Mouse (Mus musculus) midbrain, postnatal 0 days (tissue): ENCODE results near the gene Pde5a. TPM values are rescaled to one million over a fixed set of nuclear protein-coding genes. Genes with fewer than 3 reads are reported as not detected.

Experiments
- ATAC-seq: fragments of 200-750 bp; cut with Nextera tagmentation; 2 replicates; pipeline ENCODE4 v1.8.0; 2017; ENCODE audit warnings: moderate number of reproducible peaks, mild to moderate bottlenecking, moderate TSS enrichment, moderate library complexity; ENCODE audit not compliant: low FRiP score
- DNase-seq: peaks from one replicate; pipeline ENCODE4 v3.0.0-alpha.2; 2015; ENCODE audit warnings: low spot score
- H3K27ac ChIP-seq: fragments of 300-500 bp; sonication (generic); 2 replicates; pipeline ENCODE4 v1.5.1; 2014; ENCODE audit warnings: low read depth, mild to moderate bottlenecking, low read length, mixed read lengths
- H3K27me3 ChIP-seq: fragments of 300-500 bp; sonication (generic); 2 replicates; pipeline ENCODE4 v1.6.1; 2014; ENCODE audit warnings: low read length, control low read depth, mixed read lengths; ENCODE audit not compliant: insufficient read depth
- H3K36me3 ChIP-seq: fragments of 300-500 bp; sonication (generic); 2 replicates; pipeline ENCODE4 v1.6.1; 2014; ENCODE audit warnings: low read length, control low read depth, mixed read lengths; ENCODE audit not compliant: insufficient read depth
- H3K4me1 ChIP-seq: fragments of 300-500 bp; sonication (generic); 2 replicates; pipeline ENCODE4 v1.6.1; 2014; ENCODE audit warnings: mild to moderate bottlenecking, control low read depth, antibody characterized with exemption, low read length, mixed read lengths; ENCODE audit not compliant: insufficient read depth
- H3K4me2 ChIP-seq: fragments of 300-500 bp; sonication (generic); 2 replicates; pipeline ENCODE4 v1.6.1; 2014; ENCODE audit warnings: low read depth, mild to moderate bottlenecking, low read length, mixed read lengths; ENCODE audit not compliant: poor library complexity, severe bottlenecking
- H3K4me3 ChIP-seq: fragments of 300-500 bp; sonication (generic); 2 replicates; pipeline ENCODE4 v1.5.1; 2014; ENCODE audit warnings: low read depth, mild to moderate bottlenecking, low read length, moderate library complexity
- H3K9ac ChIP-seq: fragments of 300-500 bp; sonication (generic); replicated peaks from 2 replicates; pipeline ENCODE4 v1.6.1; 2014; ENCODE audit warnings: mild to moderate bottlenecking, low read length, moderate library complexity, mixed read lengths; ENCODE audit not compliant: poor library complexity, severe bottlenecking
- H3K9me3 ChIP-seq: fragments of 300-500 bp; sonication (generic); 2 replicates; pipeline ENCODE4 v1.6.1; 2016; ENCODE audit warnings: low read length, control low read depth
- CTCF ChIP-seq: IDR thresholded peaks from 2 replicates; pipeline ENCODE4 v1.5.1; 2016; ENCODE audit warnings: antibody characterized with exemption, mild to moderate bottlenecking
- WGBS: fragments of 180-500 bp; shearing (Covaris S2); extraction: QIAGEN DNeasy Blood & Tissue Kit; methylation state at CpG from one replicate; pipeline ENCODE4 v1.1.7; 2014; 5-methylcytosine and 5-hydroxymethylcytosine counted together
- polyA plus RNA-seq: library from polyadenylated mRNA; unstranded; fragments of >200 nt; fragmentation: Nextera tagmentation; extraction: Ambion mirVana; gene quantifications from 2 replicates; pipeline ENCODE4 v1.2.1, GENCODE M21; 2015
- total RNA-seq: library from RNA; depleted of rRNA; stranded (reverse); fragments of >200 nt; gene quantifications from 2 replicates; pipeline ENCODE4 v1.2.3, GENCODE M21; 2014

Gene Pde5a
- total and polyA plus RNA-seq, 2 experiments from 2014 or later, result 1.0 to 5.5 TPM

DNA sequence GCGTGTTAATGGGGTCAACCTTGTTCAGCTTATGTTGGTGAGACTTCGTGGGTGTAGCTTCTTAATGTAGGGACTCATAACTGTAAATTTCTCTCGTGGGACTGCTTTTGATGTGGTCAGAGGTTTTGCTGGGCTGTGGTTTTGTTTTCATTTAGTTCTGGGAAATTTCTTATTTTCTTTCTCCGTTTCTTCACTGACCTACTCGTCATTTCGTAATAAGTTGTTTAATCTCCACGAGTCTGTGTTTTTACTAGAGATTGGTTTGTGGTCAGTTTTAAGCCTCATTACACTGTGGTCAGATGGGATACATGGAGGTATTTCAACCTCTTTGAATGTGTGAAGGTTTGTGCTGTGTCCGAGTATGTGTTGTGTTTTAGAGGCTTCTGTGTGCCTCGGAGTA lies 7.2 kb upstream of the Pde5a start:
- Histone ChIP-seq H3K4me3 (no peak overlapping the region), H3K9ac (no peak overlapping the region), H3K36me3 (no peaks in the 10 kb centered on the region), H3K4me1 (no peaks in the 10 kb centered on the region), H3K27me3 (no peaks in the 10 kb centered on the region), H3K9me3 (no peaks in the 10 kb centered on the region), H3K4me2 (no peak overlapping the region), H3K27ac (no peak overlapping the region)
- DNase-seq, result no peak
- TF ChIP-seq CTCF, result no peak
- no peak for ATAC-seq
- 86% methylated on average over 9 of the region's 9 CpGs for WGBS

DNA sequence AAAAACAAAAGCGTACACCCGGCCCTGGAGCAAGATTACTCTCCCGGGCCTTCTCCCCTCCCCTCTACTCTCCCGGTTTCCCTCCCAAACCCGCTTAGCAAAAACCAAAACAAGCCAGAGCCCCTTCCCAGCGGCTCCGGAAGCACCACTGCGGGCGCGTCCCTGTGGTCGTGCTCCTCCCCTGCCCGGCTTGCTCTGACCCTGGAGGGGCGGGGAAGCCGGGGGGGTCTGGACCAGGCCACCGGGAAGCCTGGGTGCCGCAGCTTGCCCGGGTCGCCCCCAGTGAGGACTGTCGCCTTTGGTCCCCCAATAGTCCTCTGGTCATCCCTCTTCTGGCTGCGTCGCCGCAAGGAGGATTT lies 833 bp downstream of the Pde5a start:
- DNase-seq (peak; percentile 28), ATAC-seq (no peak; the same call in none of the 2 replicates)
- H3K36me3 ChIP-seq, result no peaks in the 10 kb centered on the region

DNA sequence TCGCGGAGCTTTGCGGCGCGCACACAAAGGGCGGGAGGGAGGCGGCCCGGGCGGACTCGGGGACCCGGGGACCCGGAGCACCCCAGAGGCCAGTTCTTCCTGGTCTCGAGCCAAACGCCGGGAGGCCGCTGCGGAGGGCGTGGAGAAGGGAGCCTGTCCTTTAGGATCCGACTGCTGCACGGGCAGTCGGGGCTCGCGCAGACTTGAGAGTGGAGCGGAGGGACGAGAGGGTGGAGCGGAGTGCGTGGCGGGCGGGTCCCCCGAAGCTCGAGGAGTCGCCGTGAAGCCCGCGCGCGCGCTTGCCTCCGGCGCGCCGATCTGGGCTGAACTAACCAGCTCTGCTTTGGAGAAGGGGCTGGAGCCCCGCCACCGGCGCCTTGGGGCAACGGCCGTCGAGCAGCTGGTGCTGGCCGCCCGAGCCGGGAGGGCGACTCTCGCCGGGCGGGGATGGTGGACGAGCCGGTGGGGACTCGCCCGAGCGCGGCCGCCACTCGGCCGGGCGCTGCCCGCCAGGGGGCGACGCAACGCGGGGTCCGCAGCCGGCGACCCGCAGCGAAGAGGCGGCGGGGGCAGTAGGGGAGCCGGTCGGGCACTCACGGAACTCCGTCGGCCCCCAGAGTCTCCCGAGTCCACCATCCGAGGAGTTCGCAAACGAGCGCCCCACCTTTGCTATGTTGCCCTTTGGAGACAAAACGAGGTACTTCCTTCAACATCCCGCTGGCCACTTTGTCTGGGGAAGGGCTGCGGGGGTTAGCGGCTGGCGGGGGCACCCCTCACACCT lies 1.4 kb downstream of the Pde5a start:
- H3K9me3 ChIP-seq, result no peaks in the 10 kb centered on the region
- H3K4me3 ChIP-seq, result peak overlapping the region; percentile 76
- peak; percentile 36 for TF ChIP-seq CTCF
- DNase-seq, result peak; percentile 51
- H3K27me3 ChIP-seq, result no peaks in the 10 kb centered on the region
- H3K4me1 ChIP-seq, result peaks cover 2% of the 10 kb centered on the region; the same call in 1 of the 2 replicates
- peak overlapping the region; percentile 52; the same call in 1 of the 2 replicates for H3K27ac ChIP-seq
- peak overlapping the region; percentile 94 for H3K4me2 ChIP-seq
- peak; percentile 83 for ATAC-seq
- under 1% methylated on average over 72 of the region's 92 CpGs for WGBS
- peak overlapping the region; percentile 67 for H3K9ac ChIP-seq
- no peaks in the 10 kb centered on the region for H3K36me3 ChIP-seq

More for the DNA sequence above, 833 bp downstream of the Pde5a start:
- peak overlapping the region; percentile 76 for H3K4me3 ChIP-seq
- peak overlapping the region; percentile 67 for H3K9ac ChIP-seq
- H3K27me3 ChIP-seq, result no peaks in the 10 kb centered on the region
- peaks cover 2% of the 10 kb centered on the region; the same call in 1 of the 2 replicates for H3K4me1 ChIP-seq
- peak overlapping the region; percentile 94 for H3K4me2 ChIP-seq
- H3K9me3 ChIP-seq, result no peaks in the 10 kb centered on the region
- WGBS, result 0% methylated on average over 22 of the region's 22 CpGs
- TF ChIP-seq CTCF, result no peak
- H3K27ac ChIP-seq, result peak overlapping the region; percentile 52; the same call in 1 of the 2 replicates

GRCm38 (mm10) chr3:122730741-122731235 lies 2.0 kb downstream of the Pde5a start:
- WGBS, result 2% methylated on average over 13 of the region's 13 CpGs
- peak overlapping the region; percentile 76 for H3K4me3 ChIP-seq
- H3K27me3 ChIP-seq, result no peaks in the 10 kb centered on the region
- no peaks in the 10 kb centered on the region for H3K36me3 ChIP-seq
- TF ChIP-seq CTCF, result no peak
- H3K9ac ChIP-seq, result peak overlapping the region; percentile 67
- H3K4me1 ChIP-seq, result peaks cover 2% of the 10 kb centered on the region; the same call in 1 of the 2 replicates
- H3K4me2 ChIP-seq, result peak overlapping the region; percentile 94
- H3K9me3 ChIP-seq, result no peaks in the 10 kb centered on the region
- DNase-seq, result peak; percentile 21
- no peak for ATAC-seq
- no peak overlapping the region for H3K27ac ChIP-seq

DNA sequence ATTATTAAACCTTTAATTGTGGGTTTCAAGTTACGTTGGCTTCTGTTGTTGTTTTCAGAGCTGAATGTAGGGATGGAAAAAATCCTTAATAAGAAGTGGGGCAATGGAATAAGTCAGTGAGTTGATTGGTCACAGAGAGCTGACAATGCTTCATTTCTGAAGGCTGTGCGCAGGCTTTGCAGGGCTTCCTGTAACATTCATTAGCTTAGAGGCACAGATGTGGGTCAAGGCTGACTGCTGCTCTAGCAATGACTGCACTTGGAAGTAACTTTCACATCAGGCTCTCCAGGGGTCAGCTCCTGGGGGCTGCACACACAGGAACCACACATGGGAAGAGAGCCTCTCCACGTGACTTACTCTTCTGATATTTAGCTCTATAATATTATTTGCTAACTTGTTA lies 5.1 kb downstream of the Pde5a start:
- 70% methylated on average over 3 of the region's 3 CpGs for WGBS
- Histone ChIP-seq H3K27ac (no peak overlapping the region), H3K27me3 (no peaks in the 10 kb centered on the region), H3K9ac (no peak overlapping the region), H3K36me3 (no peaks in the 10 kb centered on the region), H3K4me3 (no peak overlapping the region), H3K4me1 (peaks cover 2% of the 10 kb centered on the region; the same call in 1 of the 2 replicates), H3K9me3 (no peaks in the 10 kb centered on the region), H3K4me2 (no peak overlapping the region)
- no peak for DNase-seq
- no peak for ATAC-seq
- TF ChIP-seq CTCF, result no peak

DNA sequence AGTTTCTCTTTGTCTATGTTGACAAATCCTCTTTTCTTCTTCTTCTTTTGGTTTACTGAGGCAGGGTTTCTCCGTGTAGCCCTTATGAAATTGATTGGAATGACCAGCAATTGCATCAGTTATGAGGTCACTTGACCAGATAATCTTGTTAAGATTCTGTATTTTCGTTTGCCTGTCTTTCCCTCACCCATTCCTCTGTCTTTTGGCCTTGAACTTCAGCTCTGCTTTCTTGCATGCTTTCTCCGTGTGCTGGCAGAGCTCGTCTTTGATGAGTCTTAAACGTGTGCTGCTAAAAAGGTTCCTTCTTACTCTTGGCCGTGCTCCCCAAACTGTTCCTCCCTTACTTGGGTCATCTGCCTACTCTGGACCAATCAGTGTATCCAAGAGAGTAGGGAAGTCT lies 5.6 kb downstream of the Pde5a start:
- H3K4me2 ChIP-seq, result no peak overlapping the region
- H3K4me1 ChIP-seq, result no peaks in the 10 kb centered on the region
- DNase-seq (no peak), ATAC-seq (no peak)
- no peaks in the 10 kb centered on the region for H3K27me3 ChIP-seq
- no peak overlapping the region for H3K9ac ChIP-seq
- TF ChIP-seq CTCF, result no peak
- H3K36me3 ChIP-seq, result no peaks in the 10 kb centered on the region
- no peak overlapping the region for H3K27ac ChIP-seq
- H3K9me3 ChIP-seq, result no peaks in the 10 kb centered on the region
- 81% methylated on average over 6 of the region's 6 CpGs for WGBS
- H3K4me3 ChIP-seq, result no peak overlapping the region
